Mouse (Mus musculus): ENCODE results near the gene Serpinb9. TPM values are rescaled to one million over a fixed set of nuclear protein-coding genes. Genes with fewer than 3 reads are reported as not detected.

The Serpinb9 gene
- polyA plus RNA-seq, 1 experiment from 2014 or later = 1.9 TPM

GRCm38 (mm10) chr13:33003523-33004413 lies 718 bp downstream of the Serpinb9 start:
- H3K9ac ChIP-seq = peak overlapping the region; percentile 74
- H3K4me2 ChIP-seq = peak overlapping the region; percentile 87
- peak; percentile 69 for ATAC-seq (ENCODE audit: insufficient read depth)
- 31% methylated on average over 9 of the region's 9 CpGs for WGBS (ENCODE audit: insufficient replicate concordance)
- no peaks in the 10 kb centered on the region for H3K36me3 ChIP-seq (replicated peaks)
- H3K9me3 ChIP-seq (replicated peaks) = no peaks in the 10 kb centered on the region
- H3K27ac ChIP-seq (replicated peaks) = peak overlapping the region; percentile 91
- peak overlapping the region; percentile 63 for H3K4me3 ChIP-seq (replicated peaks)
- no peaks in the 10 kb centered on the region for H3K27me3 ChIP-seq
- H3K4me1 ChIP-seq (replicated peaks) = peaks cover 32% of the 10 kb centered on the region

GRCm38 (mm10) chr13:33004414-33005105 lies 1.5 kb downstream of the Serpinb9 start:
- peak overlapping the region; percentile 63 for H3K4me3 ChIP-seq (replicated peaks)
- peaks cover 32% of the 10 kb centered on the region for H3K4me1 ChIP-seq (replicated peaks)

GRCm38 (mm10) chr13:33005501-33006075 lies 2.5 kb downstream of the Serpinb9 start:
- peaks cover 32% of the 10 kb centered on the region for H3K4me1 ChIP-seq (replicated peaks)
- peak overlapping the region; percentile 91 for H3K27ac ChIP-seq (replicated peaks)
- H3K4me2 ChIP-seq = peak overlapping the region; percentile 87; the same call in 1 of the 2 replicates
- H3K4me3 ChIP-seq (replicated peaks) = no peak overlapping the region
- no peaks in the 10 kb centered on the region for H3K36me3 ChIP-seq (replicated peaks)
- H3K9me3 ChIP-seq (replicated peaks) = no peaks in the 10 kb centered on the region
- no peaks in the 10 kb centered on the region for H3K27me3 ChIP-seq
- WGBS (ENCODE audit: insufficient replicate concordance) = 58% methylated on average over 2 of the region's 2 CpGs
- H3K9ac ChIP-seq = no peak overlapping the region
- no peak for ATAC-seq (ENCODE audit: insufficient read depth)

More at GRCm38 (mm10) chr13:33004414-33005105, 1.5 kb downstream of the Serpinb9 start:
- Histone ChIP-seq H3K4me2 (peak overlapping the region; percentile 87), H3K36me3 (replicated peaks) (no peaks in the 10 kb centered on the region), H3K9ac (peak overlapping the region; percentile 74), H3K9me3 (replicated peaks) (no peaks in the 10 kb centered on the region), H3K27ac (replicated peaks) (peak overlapping the region; percentile 91), H3K27me3 (no peaks in the 10 kb centered on the region)
- peak; percentile 91 for ATAC-seq (ENCODE audit: insufficient read depth)
- WGBS (ENCODE audit: insufficient replicate concordance) = 11% methylated on average over 12 of the region's 12 CpGs

- Histone ChIP-seq H3K4me3 (replicated peaks) (no peak overlapping the region), H3K36me3 (replicated peaks) (no peaks in the 10 kb centered on the region), H3K4me2 (no peak overlapping the region), H3K27ac (replicated peaks) (no peak overlapping the region), H3K9ac (no peak overlapping the region), H3K4me1 (replicated peaks) (peaks cover 32% of the 10 kb centered on the region), H3K9me3 (replicated peaks) (no peaks in the 10 kb centered on the region), H3K27me3 (no peaks in the 10 kb centered on the region)
- no peak for ATAC-seq (ENCODE audit: insufficient read depth)
- WGBS (ENCODE audit: insufficient replicate concordance) = 72% methylated on average over 3 of the region's 3 CpGs
These were observed 3.5 kb downstream of the Serpinb9 start for GRCm38 (mm10) chr13:33006555-33006954.

- Histone ChIP-seq H3K4me3 (replicated peaks) (no peak overlapping the region), H3K4me2 (no peak overlapping the region), H3K9ac (no peak overlapping the region), H3K9me3 (replicated peaks) (no peaks in the 10 kb centered on the region), H3K27me3 (no peaks in the 10 kb centered on the region), H3K36me3 (replicated peaks) (no peaks in the 10 kb centered on the region), H3K27ac (replicated peaks) (no peak overlapping the region), H3K4me1 (replicated peaks) (no peaks in the 10 kb centered on the region)
- WGBS (ENCODE audit: insufficient replicate concordance) = 69% methylated on average over 1 of the region's 1 CpGs
- no peak for ATAC-seq (ENCODE audit: insufficient read depth)
These were observed 9.3 kb downstream of the Serpinb9 start for GRCm38 (mm10) chr13:33012395-33012794.

GRCm38 (mm10) chr13:33013271-33013670 lies 10.2 kb downstream of the Serpinb9 start:
- no peak overlapping the region for H3K4me2 ChIP-seq
- H3K27ac ChIP-seq (replicated peaks) = no peak overlapping the region
- H3K4me1 ChIP-seq (replicated peaks) = no peaks in the 10 kb centered on the region
- no peaks in the 10 kb centered on the region for H3K36me3 ChIP-seq (replicated peaks)
- H3K9me3 ChIP-seq (replicated peaks) = no peaks in the 10 kb centered on the region
- H3K27me3 ChIP-seq = no peaks in the 10 kb centered on the region
- H3K9ac ChIP-seq = no peak overlapping the region
- 53% methylated on average over 2 of the region's 2 CpGs for WGBS (ENCODE audit: insufficient replicate concordance)
- no peak overlapping the region for H3K4me3 ChIP-seq (replicated peaks)
- no peak for ATAC-seq (ENCODE audit: insufficient read depth)

- Histone ChIP-seq H3K4me1 (replicated peaks) (0 out of 2 replicates have a peak, but pooled peaks cover 2% of the 10 kb centered on the region), H3K9ac (no peak overlapping the region), H3K9me3 (replicated peaks) (no peaks in the 10 kb centered on the region), H3K27ac (replicated peaks) (no peak overlapping the region), H3K27me3 (no peaks in the 10 kb centered on the region), H3K4me3 (replicated peaks) (no peak overlapping the region), H3K36me3 (replicated peaks) (no peaks in the 10 kb centered on the region), H3K4me2 (no peak overlapping the region)
- WGBS (ENCODE audit: insufficient replicate concordance) = 88% methylated on average over 1 of the region's 1 CpGs
- ATAC-seq (ENCODE audit: insufficient read depth) = no peak
These were observed 19.3 kb downstream of the Serpinb9 start for GRCm38 (mm10) chr13:33022371-33022770.

GRCm38 (mm10) chr13:33026427-33027057 lies 23.5 kb downstream of the Serpinb9 start:
- Histone ChIP-seq H3K4me2 (no peak overlapping the region), H3K27me3 (no peaks in the 10 kb centered on the region)
- no peak for ATAC-seq (ENCODE audit: insufficient read depth)

GRCm38 (mm10) chr13:33027244-33027643 lies 24.2 kb downstream of the Serpinb9 start, which contains the start of gene Serpinb9b:
Serpinb9b (plus strand) TSS chr13:33027416.
- Histone ChIP-seq H3K9me3 (replicated peaks) (no peaks in the 10 kb centered on the region), H3K9ac (no peak within 1 kb of the TSS), H3K36me3 (replicated peaks) (no peaks in the 10 kb centered on the region), H3K27me3 (no peaks in the 10 kb centered on the region), H3K4me1 (replicated peaks) (0 out of 2 replicates have a peak, but pooled peaks cover 2% of the 10 kb centered on the region), H3K27ac (replicated peaks) (no peak within 1 kb of the TSS), H3K4me2 (no peak within 1 kb of the TSS), H3K4me3 (replicated peaks) (no peak within 1 kb of the TSS)
- ATAC-seq (ENCODE audit: insufficient read depth) = no peak
- 62% methylated on average over 2 of the region's 2 CpGs for WGBS (ENCODE audit: insufficient replicate concordance)

More at GRCm38 (mm10) chr13:33026427-33027057, 23.5 kb downstream of the Serpinb9 start:
- Histone ChIP-seq H3K4me3 (replicated peaks) (no peak overlapping the region), H3K9ac (no peak overlapping the region), H3K27ac (replicated peaks) (no peak overlapping the region), H3K9me3 (replicated peaks) (no peaks in the 10 kb centered on the region), H3K4me1 (replicated peaks) (0 out of 2 replicates have a peak, but pooled peaks cover 2% of the 10 kb centered on the region), H3K36me3 (replicated peaks) (no peaks in the 10 kb centered on the region)
- WGBS (ENCODE audit: insufficient replicate concordance) = 58% methylated on average over 1 of the region's 1 CpGs

- H3K4me2 ChIP-seq = no peak overlapping the region
- no peaks in the 10 kb centered on the region for H3K27me3 ChIP-seq
- WGBS (ENCODE audit: insufficient replicate concordance) = 36% methylated on average over 2 of the region's 2 CpGs
- no peaks in the 10 kb centered on the region for H3K9me3 ChIP-seq (replicated peaks)
- H3K4me1 ChIP-seq (replicated peaks) = 0 out of 2 replicates have a peak, but pooled peaks cover 2% of the 10 kb centered on the region
- H3K36me3 ChIP-seq (replicated peaks) = no peaks in the 10 kb centered on the region
- ATAC-seq (ENCODE audit: insufficient read depth) = no peak
- H3K9ac ChIP-seq = no peak overlapping the region
- H3K27ac ChIP-seq (replicated peaks) = no peak overlapping the region
- no peak overlapping the region for H3K4me3 ChIP-seq (replicated peaks)
These were observed 25.1 kb downstream of the Serpinb9 start for GRCm38 (mm10) chr13:33028146-33028545.
